Mouse (Mus musculus) limb, embryonic 15.5 days (tissue): ENCODE data around the gene Nfix. TPM values are rescaled to one million over a fixed set of nuclear protein-coding genes. Genes with fewer than 3 reads are reported as not detected.
A peak's percentile ranks its signal among the peaks of the same experiment; 100 is the strongest.

Source experiments
- ATAC-seq: fragments of 200-750 bp; cut with Nextera tagmentation; 2 replicates; pipeline ENCODE4 v1.8.0; 2017; ENCODE audit warnings: low read depth, moderate TSS enrichment; ENCODE audit not compliant: insufficient number of reproducible peaks, low FRiP score, low TSS enrichment
- H3K27ac ChIP-seq: fragments of 300-500 bp; sonication (generic); 2 replicates; pipeline ENCODE4 v1.5.1; 2015; ENCODE audit warnings: moderate library complexity, mild to moderate bottlenecking, inconsistent platforms
- H3K27me3 ChIP-seq: fragments of 300-500 bp; sonication (generic); 2 replicates; pipeline ENCODE4 v1.6.1; 2015; ENCODE audit warnings: inconsistent platforms
- H3K36me3 ChIP-seq: fragments of 300-500 bp; sonication (generic); 2 replicates; pipeline ENCODE4 v1.6.1; 2015; ENCODE audit warnings: inconsistent platforms
- H3K4me1 ChIP-seq: fragments of 300-500 bp; sonication (generic); 2 replicates; pipeline ENCODE4 v1.6.1; 2015; ENCODE audit warnings: inconsistent platforms
- H3K4me2 ChIP-seq: fragments of 300-500 bp; sonication (generic); 2 replicates; pipeline ENCODE4 v1.6.1; 2015; ENCODE audit warnings: mild to moderate bottlenecking, inconsistent platforms
- H3K4me3 ChIP-seq: fragments of 300-500 bp; sonication (generic); 2 replicates; pipeline ENCODE4 v1.5.1; 2015; ENCODE audit warnings: mild to moderate bottlenecking, inconsistent platforms
- H3K9ac ChIP-seq: fragments of 300-500 bp; sonication (generic); 2 replicates; pipeline ENCODE4 v1.6.1; 2015; ENCODE audit warnings: inconsistent platforms
- H3K9me3 ChIP-seq: fragments of 300-500 bp; sonication (generic); 2 replicates; pipeline ENCODE4 v1.6.1; 2016; ENCODE audit warnings: inconsistent platforms
- WGBS: fragments of 180-500 bp; shearing (Covaris S2); methylation state at CpG from one replicate; pipeline ENCODE4 v1.1.7; 2015; 5-methylcytosine and 5-hydroxymethylcytosine counted together
- polyA plus RNA-seq: library from polyadenylated mRNA; unstranded; fragments of >200 nt; fragmentation: Nextera tagmentation; extraction: Ambion mirVana; gene quantifications from 2 replicates; pipeline ENCODE4 v1.2.1, GENCODE M21; 2015

Gene Nfix
- polyA plus RNA-seq, 1 experiment from 2014 or later: 100 TPM

- H3K4me2 ChIP-seq: no peak overlapping the region
- WGBS: 53% methylated on average over 9 of the region's 9 CpGs
- peaks cover 62% of the 10 kb centered on the region for H3K36me3 ChIP-seq
- peak overlapping the region; percentile 64; the same call in 1 of the 2 replicates for H3K27ac ChIP-seq
- H3K9me3 ChIP-seq: no peaks in the 10 kb centered on the region
- H3K27me3 ChIP-seq: no peaks in the 10 kb centered on the region
- H3K9ac ChIP-seq: no peak overlapping the region
- ATAC-seq: no peak
- H3K4me1 ChIP-seq: peaks cover 88% of the 10 kb centered on the region
- no peak overlapping the region for H3K4me3 ChIP-seq
These were observed 33.7 kb downstream of the Nfix start for GRCm38 (mm10) chr8:84766422-84766821.

GRCm38 (mm10) chr8:84765629-84766028, 34.5 kb downstream of the Nfix start:
- Histone ChIP-seq H3K36me3 (peaks cover 58% of the 10 kb centered on the region), H3K27me3 (no peaks in the 10 kb centered on the region), H3K9me3 (no peaks in the 10 kb centered on the region), H3K4me1 (peaks cover 88% of the 10 kb centered on the region), H3K4me2 (no peak overlapping the region), H3K4me3 (no peak overlapping the region), H3K9ac (no peak overlapping the region), H3K27ac (peak overlapping the region; percentile 64)
- 37% methylated on average over 10 of the region's 10 CpGs for WGBS
- ATAC-seq: no peak

GRCm38 (mm10) chr8:84764870-84765495, 35.2 kb downstream of the Nfix start:
- WGBS: 78% methylated on average over 17 of the region's 17 CpGs
- Histone ChIP-seq H3K4me1 (peaks cover 88% of the 10 kb centered on the region), H3K4me2 (no peak overlapping the region), H3K4me3 (no peak overlapping the region), H3K9ac (no peak overlapping the region), H3K9me3 (no peaks in the 10 kb centered on the region), H3K27ac (no peak overlapping the region), H3K27me3 (no peaks in the 10 kb centered on the region), H3K36me3 (peaks cover 58% of the 10 kb centered on the region)
- no peak for ATAC-seq

DNA sequence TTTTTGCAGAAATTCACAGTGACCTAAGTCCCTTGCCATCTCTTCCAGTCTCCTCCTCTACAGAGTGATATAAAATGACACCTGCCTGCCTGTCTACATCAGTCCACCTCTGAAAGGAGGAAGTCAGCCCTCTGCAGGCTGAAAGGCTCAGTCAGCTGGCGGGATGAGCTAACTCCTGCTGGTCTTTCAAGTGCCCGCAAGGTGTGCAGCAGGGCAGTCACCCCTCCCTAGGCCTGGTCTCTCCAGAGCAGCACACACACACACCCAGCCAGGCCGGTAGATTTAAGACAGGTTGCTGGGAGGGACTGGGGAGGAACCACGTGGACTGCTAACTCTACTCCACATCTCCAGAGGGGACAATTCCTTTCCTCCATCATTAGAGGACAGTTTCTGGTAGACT, 36.0 kb downstream of the Nfix start:
- WGBS: 56% methylated on average over 4 of the region's 4 CpGs
- H3K27me3 ChIP-seq: no peaks in the 10 kb centered on the region
- no peak overlapping the region for H3K9ac ChIP-seq
- H3K4me1 ChIP-seq: peaks cover 87% of the 10 kb centered on the region
- no peaks in the 10 kb centered on the region for H3K9me3 ChIP-seq
- H3K27ac ChIP-seq: no peak overlapping the region
- no peak overlapping the region for H3K4me3 ChIP-seq
- no peak overlapping the region for H3K4me2 ChIP-seq
- peaks cover 57% of the 10 kb centered on the region for H3K36me3 ChIP-seq
- ATAC-seq: no peak

GRCm38 (mm10) chr8:84760901-84761300, 39.2 kb downstream of the Nfix start:
- Histone ChIP-seq H3K36me3 (peaks cover 38% of the 10 kb centered on the region), H3K4me2 (no peak overlapping the region), H3K9ac (no peak overlapping the region), H3K27me3 (no peaks in the 10 kb centered on the region), H3K27ac (0 out of 2 replicates have a peak overlapping the region, but pooled peaks have one; percentile 35), H3K9me3 (no peaks in the 10 kb centered on the region), H3K4me3 (no peak overlapping the region), H3K4me1 (peaks cover 84% of the 10 kb centered on the region)
- peak; percentile 38 for ATAC-seq
- 36% methylated on average over 2 of the region's 2 CpGs for WGBS

DNA sequence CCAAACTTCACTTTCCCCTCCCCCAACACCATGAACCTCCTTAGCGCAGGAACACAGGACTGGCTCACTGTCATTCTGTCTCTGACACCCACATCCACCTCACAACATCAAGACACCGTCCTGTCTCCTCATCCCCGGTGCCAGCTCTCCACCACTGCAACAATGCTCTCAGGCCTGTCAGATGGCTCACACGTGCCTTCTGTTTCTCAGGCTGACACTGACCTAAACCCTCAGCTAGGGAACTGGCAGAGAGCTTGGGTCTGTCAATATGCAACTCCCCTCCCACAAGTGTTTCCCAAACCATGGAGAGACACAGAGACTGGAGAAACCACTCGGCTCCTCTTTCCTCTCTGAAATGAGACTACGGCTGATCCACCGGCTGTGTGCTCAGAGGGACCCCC, 39.7 kb downstream of the Nfix start:
- no peak overlapping the region for H3K4me3 ChIP-seq
- 51% methylated on average over 7 of the region's 7 CpGs for WGBS
- no peak for ATAC-seq
- H3K9ac ChIP-seq: no peak overlapping the region
- no peaks in the 10 kb centered on the region for H3K9me3 ChIP-seq
- no peak overlapping the region for H3K4me2 ChIP-seq
- peaks cover 41% of the 10 kb centered on the region for H3K36me3 ChIP-seq
- peaks cover 81% of the 10 kb centered on the region for H3K4me1 ChIP-seq
- 0 out of 2 replicates have a peak overlapping the region, but pooled peaks have one; percentile 35 for H3K27ac ChIP-seq
- H3K27me3 ChIP-seq: no peaks in the 10 kb centered on the region

GRCm38 (mm10) chr8:84759718-84760117, 40.4 kb downstream of the Nfix start:
- Histone ChIP-seq H3K27ac (no peak overlapping the region), H3K27me3 (no peaks in the 10 kb centered on the region), H3K36me3 (peaks cover 39% of the 10 kb centered on the region), H3K4me1 (peaks cover 74% of the 10 kb centered on the region), H3K9ac (no peak overlapping the region), H3K4me3 (no peak overlapping the region), H3K9me3 (no peaks in the 10 kb centered on the region), H3K4me2 (no peak overlapping the region)
- WGBS: 79% methylated on average over 10 of the region's 10 CpGs
- no peak for ATAC-seq

GRCm38 (mm10) chr8:84759126-84759525, 41.0 kb downstream of the Nfix start:
- no peaks in the 10 kb centered on the region for H3K27me3 ChIP-seq
- no peak overlapping the region for H3K4me2 ChIP-seq
- H3K36me3 ChIP-seq: peaks cover 36% of the 10 kb centered on the region
- no peaks in the 10 kb centered on the region for H3K9me3 ChIP-seq
- no peak overlapping the region for H3K4me3 ChIP-seq
- peaks cover 68% of the 10 kb centered on the region for H3K4me1 ChIP-seq
- no peak for ATAC-seq
- 63% methylated on average over 7 of the region's 7 CpGs for WGBS
- no peak overlapping the region for H3K9ac ChIP-seq
- H3K27ac ChIP-seq: no peak overlapping the region

DNA sequence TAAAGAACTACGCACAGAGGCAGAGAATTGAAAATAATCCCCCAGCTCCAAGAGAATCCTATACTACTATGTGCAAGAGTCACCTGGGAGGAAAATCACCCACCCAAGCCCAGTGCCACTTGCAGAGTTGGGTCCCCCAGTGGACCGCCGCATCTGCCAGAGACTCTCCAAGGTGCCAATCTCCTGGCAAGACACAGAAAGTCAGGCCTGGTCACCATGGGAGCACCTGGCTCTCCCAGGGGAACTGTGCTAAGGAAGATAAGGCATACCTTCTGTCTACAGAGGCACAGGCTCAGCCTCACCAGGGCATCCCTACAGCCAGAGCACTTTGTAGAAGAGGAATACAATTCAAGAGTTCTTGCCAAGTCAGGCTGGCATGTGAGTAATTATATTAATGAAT, 41.8 kb downstream of the Nfix start:
- H3K4me1 ChIP-seq: peaks cover 67% of the 10 kb centered on the region

DNA sequence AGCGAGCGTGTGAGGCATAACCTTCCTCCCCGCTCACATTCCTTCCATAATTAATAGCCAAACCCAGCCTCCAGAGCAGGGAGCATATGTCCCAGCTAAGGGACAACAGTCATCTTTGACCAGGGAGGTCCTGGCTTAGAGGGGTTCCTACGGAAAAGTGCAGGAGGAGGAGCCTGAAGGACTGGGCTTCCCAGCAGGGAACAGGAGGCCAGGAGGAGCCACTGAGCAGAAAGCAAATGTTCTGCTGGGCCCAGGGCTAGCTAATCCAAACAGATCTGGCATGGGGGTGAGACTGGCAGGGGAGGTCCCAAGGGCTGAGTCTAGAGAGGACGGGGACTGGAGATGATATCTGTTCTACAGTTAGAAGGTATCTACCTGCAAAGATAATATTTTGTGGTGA, 42.6 kb downstream of the Nfix start:
- peaks cover 45% of the 10 kb centered on the region for H3K36me3 ChIP-seq
- H3K4me3 ChIP-seq: no peak overlapping the region
- no peak overlapping the region for H3K4me2 ChIP-seq
- ATAC-seq: no peak
- H3K9me3 ChIP-seq: no peaks in the 10 kb centered on the region
- WGBS: 35% methylated on average over 5 of the region's 5 CpGs
- no peak overlapping the region for H3K9ac ChIP-seq
- H3K27me3 ChIP-seq: no peaks in the 10 kb centered on the region
- peak overlapping the region; percentile 68 for H3K27ac ChIP-seq
- H3K4me1 ChIP-seq: peaks cover 67% of the 10 kb centered on the region

More for the DNA sequence above, 41.8 kb downstream of the Nfix start:
- 90% methylated on average over 3 of the region's 3 CpGs for WGBS
- Histone ChIP-seq H3K4me3 (no peak overlapping the region), H3K27me3 (no peaks in the 10 kb centered on the region), H3K27ac (peak overlapping the region; percentile 68), H3K9ac (no peak overlapping the region), H3K4me2 (no peak overlapping the region), H3K36me3 (peaks cover 42% of the 10 kb centered on the region), H3K9me3 (no peaks in the 10 kb centered on the region)
- no peak for ATAC-seq

GRCm38 (mm10) chr8:84752734-84753582, 47.2 kb downstream of the Nfix start:
- H3K9me3 ChIP-seq: no peaks in the 10 kb centered on the region
- H3K4me2 ChIP-seq: no peak overlapping the region
- ATAC-seq: no peak
- no peak overlapping the region for H3K27ac ChIP-seq
- H3K27me3 ChIP-seq: no peaks in the 10 kb centered on the region
- H3K9ac ChIP-seq: no peak overlapping the region
- WGBS: 82% methylated on average over 6 of the region's 6 CpGs
- peaks cover 47% of the 10 kb centered on the region for H3K36me3 ChIP-seq
- H3K4me1 ChIP-seq: peaks cover 67% of the 10 kb centered on the region
- H3K4me3 ChIP-seq: no peak overlapping the region

- H3K9ac ChIP-seq: peak overlapping the region; percentile 31; the same call in 1 of the 2 replicates
- H3K4me1 ChIP-seq: peaks cover 87% of the 10 kb centered on the region
- no peaks in the 10 kb centered on the region for H3K9me3 ChIP-seq
- H3K36me3 ChIP-seq: peaks cover 25% of the 10 kb centered on the region; the same call in 1 of the 2 replicates
- ATAC-seq: peak; percentile 21; the same call in 1 of the 2 replicates
- WGBS: 41% methylated on average over 16 of the region's 16 CpGs
- no peak overlapping the region for H3K4me3 ChIP-seq
- H3K4me2 ChIP-seq: peak overlapping the region; percentile 19
- H3K27ac ChIP-seq: peak overlapping the region; percentile 93
- no peaks in the 10 kb centered on the region for H3K27me3 ChIP-seq
These were observed 50.6 kb downstream of the Nfix start for GRCm38 (mm10) chr8:84749519-84749918.
